Mouse (Mus musculus) mouse trophoblast stem cell (cell line): ENCODE measurements at regions not wholly inside any gene's neighbourhood (a gene's known extent, or its start where the extent isn't known, plus 50 kb on each side); places are given as distances from the start of the nearest gene placed in this dataset.
"Not testable (repeated sequence)": the region's sequence is repeated elsewhere in the genome, so short reads cannot be mapped to it uniquely, and the experiment has no call there.

Experiments
- in situ Hi-C, 2 experiments: fragments of 300-500 bp; cut with MseI, MboI; formaldehyde crosslinking; loops; 2 replicates in 1 of 2; 3 replicates in 1 of 2; pipeline ENCODE4 v1.15.1; 2025

DNA sequence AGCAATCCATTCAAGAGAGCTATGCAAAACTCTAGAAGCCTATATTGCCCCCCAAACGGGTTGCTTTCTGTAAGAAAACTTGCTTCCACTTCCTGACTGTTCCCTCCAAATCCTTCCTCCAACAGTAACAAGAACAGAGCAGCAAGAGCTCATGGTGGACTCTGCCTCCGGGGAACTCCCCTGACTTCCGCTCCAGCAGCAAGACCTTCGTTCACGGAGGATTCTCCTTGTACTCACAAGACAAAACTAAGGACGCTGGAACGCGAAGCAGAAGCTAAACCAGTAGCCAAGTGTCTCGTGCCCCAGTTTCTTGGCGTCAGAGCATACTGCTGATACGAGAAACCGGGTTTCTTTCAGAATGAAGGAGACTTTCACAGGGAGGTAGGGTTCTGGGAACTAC is 50.7 kb downstream of the H2al2a start:
- in situ Hi-C loops: no loop called here

DNA sequence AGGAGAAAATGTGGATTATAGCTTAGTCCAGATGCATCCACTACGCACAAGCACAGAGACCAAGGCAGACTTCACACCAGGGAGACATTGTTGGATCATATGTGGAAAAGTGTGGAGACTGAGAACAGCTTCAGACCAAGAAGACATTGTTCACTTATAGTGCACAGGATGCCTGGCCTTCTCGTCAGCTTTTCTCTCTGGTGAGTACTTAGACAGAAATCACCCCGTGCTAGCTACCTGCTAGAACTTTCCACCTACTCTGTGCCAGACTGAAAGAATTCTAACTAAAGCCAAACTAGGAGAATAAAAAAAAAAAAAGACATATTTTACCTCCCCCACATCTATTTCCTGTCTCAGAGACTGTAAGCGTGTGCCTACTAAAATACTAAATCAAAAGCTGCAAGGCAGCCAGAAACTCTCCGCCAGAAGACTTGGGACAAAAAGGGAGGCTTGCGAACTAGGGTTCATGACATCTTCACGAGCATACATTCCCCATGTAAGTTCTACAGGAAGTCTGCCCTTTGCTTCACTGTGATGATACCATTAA is 51.3 kb downstream of the H2al2a start:
- in situ Hi-C loops: no loop called here

DNA sequence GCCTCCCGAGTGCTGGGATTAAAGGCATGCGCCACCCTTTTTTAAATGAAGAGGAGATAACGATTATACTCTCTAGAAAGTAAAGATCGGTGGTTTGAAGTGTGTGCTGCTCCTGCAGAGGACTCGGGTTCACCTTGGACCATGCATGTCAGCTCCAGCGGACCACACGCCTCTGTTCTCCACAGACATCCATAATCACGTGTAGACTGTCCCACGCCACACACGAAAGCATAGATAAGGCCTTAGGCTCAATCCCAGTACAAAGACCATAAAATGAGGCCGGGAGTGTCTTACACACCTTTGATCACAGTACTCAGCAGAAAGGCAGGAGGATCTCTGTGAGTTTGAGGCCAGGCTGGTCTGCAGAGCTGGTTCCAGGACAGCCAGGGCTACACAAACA is 53.3 kb downstream of the H2al2a start:
- in situ Hi-C loops: no loop called here

DNA sequence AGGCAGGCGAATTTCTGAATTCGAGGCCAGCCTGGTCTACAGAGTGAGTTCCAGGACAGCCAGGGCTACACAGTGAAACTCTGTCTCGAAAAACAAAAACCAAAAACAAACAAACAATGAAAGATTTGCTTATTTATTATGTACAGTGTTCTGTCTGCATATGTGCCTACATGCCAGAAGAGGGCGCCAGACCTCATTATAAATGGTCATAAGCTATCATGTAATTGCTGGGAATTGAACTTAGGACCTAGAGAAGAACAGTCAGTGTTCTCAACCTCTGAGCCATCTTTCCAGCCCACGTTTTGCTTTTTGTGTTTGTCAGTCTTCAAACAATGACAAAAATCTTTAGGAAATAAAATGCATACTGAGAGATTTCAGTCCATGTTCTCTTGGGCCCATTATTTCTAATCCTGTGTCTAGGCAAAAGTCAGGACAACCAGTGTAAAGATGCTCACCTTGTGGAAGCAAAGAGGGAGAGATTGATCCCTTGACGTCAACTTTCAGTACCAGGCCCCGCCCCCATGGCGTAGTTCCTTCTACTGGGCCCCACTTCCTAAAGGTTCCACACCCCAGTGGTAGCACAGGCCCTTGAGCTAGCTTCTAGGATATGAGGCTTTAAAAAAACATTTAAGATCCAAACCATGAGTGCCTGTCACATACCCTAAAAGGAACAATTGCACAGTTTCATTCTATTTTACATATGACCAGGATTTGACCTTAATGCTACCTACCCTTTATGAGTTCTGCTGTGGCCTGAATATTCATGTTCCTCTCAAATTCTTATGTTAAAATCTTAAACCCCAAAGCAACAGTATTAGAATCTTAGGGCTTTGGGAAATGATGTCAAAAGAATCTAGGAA is 54.0 kb downstream of the H2al2a start:
- in situ Hi-C loops: no loop called here

DNA sequence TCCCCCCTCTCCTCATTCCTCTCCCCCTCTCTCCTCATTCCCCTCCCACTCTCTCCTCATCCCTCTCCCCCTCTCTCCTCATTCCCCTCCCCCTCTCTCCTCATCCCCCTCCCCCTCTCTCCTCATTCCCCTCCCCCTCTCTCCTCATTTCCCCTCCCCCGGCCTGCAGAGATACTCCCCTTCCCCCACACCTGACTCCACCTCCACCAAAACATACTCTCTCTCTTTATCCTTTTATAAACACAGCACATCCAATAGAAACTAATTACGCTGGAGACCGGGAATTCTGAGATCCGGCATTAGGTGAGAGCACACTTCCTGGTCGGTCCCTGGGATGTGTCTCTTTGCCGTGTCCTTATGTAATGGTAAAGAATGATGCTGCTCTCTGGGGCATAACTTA is 54.8 kb downstream of the H2al2a start:
- in situ Hi-C loops: no loop called here

DNA sequence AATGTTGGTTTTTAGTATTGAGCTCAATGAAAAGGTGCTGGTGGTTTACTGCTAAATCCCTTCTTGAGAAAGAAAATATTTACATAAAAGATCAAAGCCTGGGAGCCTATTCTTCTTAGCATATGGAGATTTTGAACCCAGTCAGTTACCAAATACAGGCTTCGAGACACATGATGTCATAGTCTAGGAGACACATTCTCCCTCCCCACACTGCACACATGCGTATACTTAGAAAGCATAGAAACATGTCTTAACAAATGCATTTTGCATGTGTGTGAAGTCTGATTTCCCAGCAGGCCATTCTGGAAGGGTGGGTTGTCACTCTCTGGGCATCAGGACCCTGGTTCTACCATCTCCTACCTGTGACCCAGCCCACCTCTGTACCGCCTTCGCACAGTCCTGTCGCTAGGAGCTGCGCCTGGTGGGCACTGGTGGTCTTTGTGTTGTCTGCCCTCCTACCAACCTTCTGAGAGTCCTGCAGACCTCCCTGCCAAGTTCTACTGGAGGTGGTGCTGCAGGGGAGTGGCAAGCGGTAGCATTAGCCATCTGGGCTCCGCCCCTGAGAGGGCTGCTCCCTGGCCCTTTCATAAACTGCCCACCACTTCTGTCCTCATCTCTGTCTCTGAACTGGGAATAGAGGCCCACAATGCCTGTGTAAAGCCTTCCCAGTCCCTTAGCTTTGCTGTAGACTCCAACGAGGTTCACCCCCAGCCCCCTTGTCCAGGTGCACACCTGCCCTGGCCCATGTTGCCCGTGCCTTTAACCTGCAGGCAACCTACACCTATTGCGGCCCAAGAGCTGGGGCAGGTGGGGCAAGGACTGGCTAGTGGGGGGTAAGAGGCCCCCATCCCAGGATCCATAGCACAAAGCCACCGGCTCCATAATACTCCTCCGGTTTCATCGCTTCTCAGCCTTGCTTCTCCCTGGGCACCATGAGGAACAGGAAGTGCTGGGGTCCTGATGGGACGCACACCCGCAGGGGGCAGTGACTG is 56.6 kb downstream of the H2al2a start:
- in situ Hi-C loops: not testable (repeated sequence)

DNA sequence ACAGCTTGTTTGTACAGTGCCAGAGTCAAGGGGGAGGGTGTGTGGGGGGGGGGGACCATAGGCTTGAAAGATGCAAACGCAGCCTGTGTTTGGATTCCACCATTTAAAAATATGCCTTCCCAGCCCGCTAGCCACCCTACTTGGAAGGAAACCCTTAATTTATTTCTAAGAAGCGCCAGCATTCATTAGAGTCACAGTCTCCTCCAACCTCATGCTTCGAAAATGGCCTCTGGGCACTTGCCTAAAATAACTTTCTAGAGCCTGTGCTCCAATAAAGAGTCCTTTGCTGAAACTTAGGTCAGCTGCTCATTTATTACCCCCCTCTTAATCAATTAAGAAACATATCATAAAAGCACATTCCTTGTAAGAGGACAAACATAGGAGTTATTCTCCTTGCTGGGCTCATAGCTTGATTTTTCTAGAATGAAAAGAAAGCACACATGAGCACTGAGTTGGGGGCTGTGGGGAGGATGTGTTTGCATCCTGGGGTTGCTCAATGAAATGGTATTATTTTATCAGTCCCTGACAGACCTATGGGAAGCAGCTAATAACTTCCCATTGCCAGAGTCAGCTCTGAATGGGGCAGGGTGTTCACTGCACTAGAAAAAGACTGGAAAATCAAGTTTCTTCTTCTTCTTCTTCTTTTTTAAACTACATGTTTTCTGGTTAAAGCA is 57.4 kb downstream of the H2al2a start:
- in situ Hi-C loops: no loop called here

DNA sequence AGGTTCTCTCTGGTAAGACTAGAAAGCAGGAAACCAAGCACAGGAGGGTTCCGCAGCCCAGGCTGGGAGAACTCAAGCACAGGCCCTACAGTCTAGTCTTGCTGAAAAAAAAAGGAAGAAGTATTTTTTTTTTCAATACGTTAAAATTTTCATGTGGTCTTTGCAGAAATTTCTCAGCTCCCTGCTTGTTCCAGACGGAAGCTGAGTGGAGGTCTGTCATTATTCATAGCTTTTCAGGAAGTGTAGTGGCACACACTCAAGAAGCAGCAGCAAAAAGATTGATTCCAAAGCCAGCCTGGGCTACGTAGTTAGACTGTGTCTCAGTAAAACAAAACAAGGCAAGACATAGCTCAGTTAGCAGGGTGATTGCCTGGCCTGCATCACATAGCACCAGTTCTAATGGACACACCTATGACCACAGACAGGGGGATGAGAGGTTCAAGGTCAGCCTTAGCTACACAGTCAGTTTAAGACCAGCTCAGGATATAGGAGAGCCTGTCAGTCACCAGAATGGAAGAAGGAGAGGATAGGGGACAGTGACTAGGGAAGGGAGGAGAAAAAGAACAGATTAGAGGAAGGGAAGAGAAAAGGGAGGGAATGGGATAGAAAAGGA is 60.1 kb downstream of the H2al2a start:
- in situ Hi-C loops: no loop called here

DNA sequence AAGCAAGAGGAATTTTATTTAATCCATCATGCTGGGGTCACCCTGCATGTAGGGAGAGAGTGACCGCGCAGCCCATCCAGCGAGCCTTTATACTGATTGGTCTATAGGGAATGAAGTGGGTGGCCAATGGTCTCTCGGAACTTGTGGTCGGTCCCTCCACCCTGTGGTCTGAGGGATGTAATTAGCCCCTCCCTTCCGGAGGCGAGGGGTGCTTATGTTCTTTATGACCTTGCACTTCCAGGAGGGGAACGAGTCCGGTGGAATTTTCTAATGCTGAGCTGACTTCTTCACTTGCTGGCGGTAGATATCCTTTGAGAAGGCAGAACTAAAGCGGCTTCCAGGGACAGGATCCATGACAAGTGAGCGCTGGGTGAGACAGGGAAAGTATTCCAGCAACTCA is 60.8 kb downstream of the H2al2a start:
- in situ Hi-C loops: no loop called here

DNA sequence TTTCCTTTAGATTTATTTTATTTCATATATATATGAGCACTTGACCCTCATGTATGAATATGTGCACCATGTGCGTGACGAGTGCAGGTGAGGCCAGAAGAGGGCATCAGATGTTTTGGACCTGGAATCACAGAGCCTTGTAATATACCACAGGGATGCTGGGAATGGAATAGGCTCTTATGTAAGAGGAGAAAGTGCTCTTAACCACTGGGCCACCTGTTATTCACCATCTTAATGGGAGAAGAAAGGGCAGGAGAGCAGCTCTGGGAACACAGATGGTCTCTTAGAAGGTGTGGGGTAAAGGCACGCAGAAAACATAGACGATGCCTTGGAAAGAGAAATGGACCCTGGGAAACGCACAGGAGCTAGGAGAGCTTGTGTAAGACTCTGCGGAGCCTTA is 61.3 kb downstream of the H2al2a start:
- in situ Hi-C loops: no loop called here

DNA sequence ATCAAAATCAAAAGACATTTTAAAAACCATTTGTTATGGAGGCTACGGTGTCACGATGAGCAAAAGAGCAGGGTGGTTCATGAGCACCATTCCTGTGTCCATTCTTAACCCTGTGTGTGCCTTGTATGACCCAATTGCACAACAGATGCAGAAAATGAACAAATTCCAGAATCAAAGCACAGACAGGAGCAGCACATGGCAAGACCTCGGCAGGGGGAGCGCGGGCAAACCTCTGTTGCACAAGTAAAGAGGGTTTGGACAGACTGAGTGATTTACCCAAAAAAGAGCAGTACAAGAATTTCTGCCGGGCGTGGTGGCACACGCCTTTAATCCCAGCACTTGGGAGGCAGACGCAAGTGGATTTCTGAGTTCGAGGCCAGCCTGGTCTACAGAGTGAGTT is 62.1 kb downstream of the H2al2a start:
- in situ Hi-C loops: no loop called here

DNA sequence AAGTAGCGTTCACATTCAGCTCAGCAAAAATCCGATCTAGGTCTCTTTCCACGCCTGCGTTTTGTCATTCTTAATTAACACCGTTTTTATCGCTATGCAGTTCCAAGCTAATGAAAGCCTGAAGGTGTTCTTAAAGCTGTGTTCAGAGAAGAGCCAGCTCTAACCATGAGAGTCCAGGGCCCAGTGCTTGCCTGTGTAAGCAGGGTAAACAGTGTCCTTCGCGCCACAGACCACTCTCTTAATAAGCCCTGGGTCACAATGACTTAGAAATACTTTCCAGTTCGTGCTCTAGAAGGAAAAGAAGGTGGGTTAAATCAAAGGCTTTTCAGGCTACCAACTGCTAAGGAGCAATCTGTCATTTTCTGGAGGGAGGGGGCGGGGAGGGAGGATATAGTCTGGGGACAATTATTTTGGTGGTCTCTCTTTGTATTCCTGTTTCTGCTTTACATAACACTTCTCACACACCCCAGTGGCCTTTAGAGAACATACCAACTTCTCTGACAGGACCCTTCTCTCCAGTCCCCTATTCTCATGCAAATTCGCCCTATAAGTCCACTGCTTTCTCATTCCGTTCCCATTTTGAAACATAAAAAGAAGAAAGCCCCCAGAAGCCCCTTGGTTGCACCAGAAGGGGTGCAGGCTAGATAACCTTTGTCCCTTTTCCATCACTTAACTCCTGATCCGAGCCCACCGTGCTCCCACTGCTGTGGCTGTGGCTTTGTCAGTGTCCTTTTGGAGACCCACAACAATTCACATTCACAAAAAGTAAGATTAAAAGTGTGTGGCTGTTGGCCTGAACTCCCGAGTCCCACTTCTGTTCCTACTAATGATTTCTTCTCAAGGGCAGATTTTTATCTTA is 63.6 kb downstream of the H2al2a start:
- in situ Hi-C loops: no loop called here

DNA sequence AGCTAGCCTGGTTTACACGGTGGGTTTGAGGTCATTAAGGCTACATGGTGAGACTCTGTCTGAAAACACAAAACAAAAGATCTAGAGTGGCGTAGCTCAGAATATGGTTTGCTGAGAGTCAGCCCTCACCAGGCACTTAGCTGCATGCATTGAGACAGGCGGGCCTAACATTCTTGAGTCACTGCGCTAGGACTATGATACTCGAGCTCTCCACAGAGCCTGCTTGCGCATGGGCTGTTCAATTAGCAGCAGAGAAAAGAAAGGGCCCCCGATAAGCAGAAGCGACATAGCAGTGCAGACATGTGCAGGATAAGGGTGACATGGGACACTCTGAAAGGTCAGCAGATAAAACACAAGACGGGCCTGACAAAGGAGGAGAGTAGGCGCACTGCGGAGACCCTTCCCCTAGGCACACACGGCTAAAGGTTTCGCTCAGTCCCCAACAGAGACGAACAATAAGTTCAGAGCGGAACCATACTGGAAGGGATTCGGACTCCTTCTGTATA is 64.3 kb downstream of the H2al2a start:
- in situ Hi-C loops: no loop called here

DNA sequence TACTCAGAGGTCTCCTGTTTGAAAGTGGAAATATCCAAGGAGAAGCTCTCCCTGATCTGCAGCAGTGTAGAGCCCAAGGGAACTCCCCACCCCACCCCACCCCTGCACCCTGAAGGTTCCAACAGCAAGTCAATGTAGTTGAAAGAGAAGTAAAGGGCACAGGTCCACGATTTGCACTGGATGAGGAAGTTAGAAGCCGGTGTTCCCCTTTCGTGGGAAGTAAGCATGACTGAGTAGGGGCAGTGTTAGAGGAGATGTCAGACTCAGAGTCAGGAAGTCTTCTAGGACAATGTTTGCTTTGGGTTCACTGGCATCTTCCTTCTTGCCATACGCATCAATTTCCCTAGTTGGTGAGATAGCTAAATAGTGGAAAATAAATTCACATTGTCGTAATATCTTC is 64.9 kb downstream of the H2al2a start:
- in situ Hi-C loops: no loop called here

DNA sequence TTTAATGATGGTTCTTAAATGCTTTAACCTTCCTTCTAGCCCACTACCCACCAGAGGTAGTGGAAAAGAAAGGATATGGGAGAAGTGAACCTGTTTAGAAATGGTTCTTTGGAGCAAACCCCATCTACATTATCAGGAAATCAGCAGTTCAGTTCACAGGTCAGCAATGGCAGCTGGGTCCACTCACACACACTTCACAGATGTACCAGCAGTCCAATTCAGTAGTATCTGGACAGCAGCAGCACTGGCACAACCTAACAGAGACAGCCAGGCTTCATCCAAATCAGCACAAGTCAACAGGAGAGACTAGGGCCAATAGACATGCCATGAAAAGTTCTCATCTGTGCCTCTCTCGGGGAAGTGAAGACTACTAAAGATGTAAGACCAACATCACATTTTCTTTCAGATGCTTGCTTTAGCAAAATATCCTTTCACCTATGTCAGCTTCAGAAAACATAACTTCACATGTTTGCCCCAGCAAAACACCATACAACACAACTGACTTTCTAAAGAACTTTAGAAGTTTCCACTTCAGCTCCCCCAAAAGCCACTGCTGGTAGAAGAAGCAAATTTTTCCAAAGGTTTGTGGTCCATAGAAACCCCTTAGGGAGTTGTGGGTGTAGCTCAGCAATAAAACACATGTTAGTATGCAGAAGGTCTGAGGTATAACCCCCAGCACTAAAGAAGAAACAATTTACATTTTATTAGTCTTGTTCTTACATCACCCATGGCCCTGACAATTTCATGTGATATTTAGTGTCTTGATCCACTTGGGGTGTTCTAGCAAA is 77.7 kb downstream of the H2al2a start:
- in situ Hi-C loops: no loop called here

DNA sequence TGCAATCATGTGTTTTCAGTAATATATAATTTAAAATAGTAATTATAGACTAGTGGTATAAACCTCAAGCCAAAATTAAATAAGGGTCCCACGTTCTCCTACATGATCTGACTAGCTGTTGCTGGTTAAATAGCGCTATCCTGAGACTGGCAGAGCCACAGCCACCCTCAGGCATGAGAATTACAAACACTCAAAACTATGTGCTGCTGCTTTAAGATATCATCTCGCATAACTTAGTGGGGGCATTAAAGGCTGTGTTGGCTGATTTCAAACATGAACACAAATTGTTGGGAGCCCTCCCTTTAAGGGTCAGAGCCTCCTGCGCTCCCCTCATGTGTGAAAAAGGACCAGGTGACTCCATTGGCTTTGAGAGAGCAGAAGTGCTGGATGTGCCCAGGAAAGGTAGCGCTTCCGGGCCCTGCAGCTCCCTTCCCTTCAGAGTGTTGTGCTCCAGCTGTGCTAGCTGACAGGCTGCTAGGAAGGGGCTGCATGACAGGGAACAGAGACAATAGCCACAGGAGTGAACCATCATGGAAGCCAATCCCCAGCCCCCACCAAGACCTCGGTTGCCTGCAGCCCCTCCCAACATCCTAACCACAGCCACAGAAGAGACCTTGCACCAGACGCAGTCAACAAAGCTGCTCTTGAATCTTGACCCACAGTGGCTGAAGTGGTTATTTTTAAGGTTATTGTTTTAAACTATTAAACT is 79.4 kb downstream of the H2al2a start:
- in situ Hi-C loops: no loop called here

DNA sequence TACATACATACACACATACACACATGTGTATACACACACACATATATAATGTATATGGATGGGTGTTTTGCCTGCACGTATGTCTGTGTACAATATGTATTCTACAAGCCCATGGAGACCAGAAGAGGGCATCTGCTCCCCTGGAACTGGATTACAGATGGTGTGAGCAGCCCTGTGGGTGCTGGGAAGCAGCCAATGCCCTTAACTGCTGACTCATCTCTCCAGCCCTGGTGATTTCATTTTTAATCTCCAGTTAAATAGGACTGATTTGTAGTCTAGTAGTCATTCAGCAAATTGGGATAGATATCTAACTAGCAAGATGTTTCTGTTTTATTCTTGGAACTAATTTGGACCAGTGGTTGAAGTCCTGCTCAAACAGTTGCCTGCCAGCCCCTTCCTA is 94.1 kb downstream of the H2al2a start:
- in situ Hi-C loops: no loop called here

DNA sequence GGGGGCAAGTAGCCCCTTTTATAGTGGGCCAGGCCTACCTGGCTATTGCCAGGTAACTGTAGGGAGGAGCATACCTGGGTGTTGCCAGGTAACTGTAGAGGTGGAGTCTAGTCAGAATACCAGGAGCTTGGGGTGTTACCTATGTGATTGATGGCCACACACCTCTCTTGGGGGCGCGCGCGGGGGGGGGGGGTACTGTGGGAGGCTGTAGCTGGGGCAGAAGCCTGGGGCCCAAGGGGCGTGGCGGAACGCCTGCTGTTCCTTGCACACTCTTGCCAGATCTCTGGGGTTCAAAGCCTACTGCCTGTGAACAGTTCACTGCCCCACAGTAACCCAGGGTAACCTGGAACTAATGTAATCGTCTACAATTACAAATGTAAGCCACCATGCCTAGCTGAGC is 96.6 kb downstream of the H2al2a start:
- in situ Hi-C loops: no loop called here

DNA sequence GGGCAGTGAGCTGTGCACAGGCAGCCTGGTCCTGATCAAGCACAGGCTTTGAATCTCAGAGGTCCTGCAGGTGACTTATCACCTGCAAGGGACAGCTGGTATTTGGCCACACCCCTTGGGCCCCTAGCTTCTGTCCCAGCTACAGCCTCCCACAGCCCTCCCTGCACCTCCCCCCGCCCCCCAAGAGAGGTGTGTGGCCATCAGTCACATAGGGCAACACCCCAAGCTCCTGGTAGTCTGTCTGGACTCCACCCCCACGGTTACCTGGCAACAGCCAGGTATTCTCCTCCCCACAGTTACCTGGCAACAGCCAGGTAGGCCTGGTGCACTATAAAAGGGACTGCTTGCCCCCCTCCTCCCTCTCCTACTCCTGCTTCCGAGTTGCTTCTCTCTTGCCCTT is 98.0 kb downstream of the H2al2a start:
- in situ Hi-C loops: no loop called here
